Mouse (Mus musculus): ENCODE measurements around the gene Wdr77.

DNA sequence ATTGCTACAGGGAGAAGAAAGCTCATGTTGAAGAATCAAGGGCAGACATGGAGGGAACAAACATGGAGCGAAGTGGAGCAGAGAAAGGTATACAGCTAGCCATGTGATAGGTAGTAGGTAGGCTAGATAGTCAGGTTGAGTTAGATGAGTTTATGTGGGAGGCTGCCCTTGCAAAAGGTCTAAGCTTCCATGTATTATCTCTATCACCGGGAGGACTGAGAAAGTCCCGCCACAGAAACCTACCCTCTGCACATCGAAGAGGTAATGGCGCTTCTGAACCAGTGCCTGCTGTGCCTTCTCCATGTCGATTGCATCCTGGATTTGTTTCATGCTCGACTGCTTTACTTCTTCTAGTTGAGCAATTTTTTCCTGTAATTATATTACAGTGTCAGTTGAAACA lies 7.8 kb upstream of the Wdr77 start:
- TF ChIP-seq CTCF (IDR thresholded peaks at IDR 0.05; ENCODE audit: low read depth, low read length), result no peak
- TF ChIP-seq GATA1 (IDR thresholded peaks at IDR 0.05; ENCODE audit: borderline replicate concordance, low read length), result no peak
- TF ChIP-seq GATA2 (IDR thresholded peaks at IDR 0.05; ENCODE audit: borderline replicate concordance, low read depth, low read length), result no peak
- no peak for TF ChIP-seq TAL1 (conservative IDR thresholded peaks at IDR 0.05; ENCODE audit: low read depth, low read length)
- TF ChIP-seq POLR2AphosphoS5 (IDR thresholded peaks at IDR 0.05; ENCODE audit: insufficient replicate concordance, low read depth, low read length), result no peak
